Mouse (Mus musculus): ENCODE measurements around the gene Tspo2. TPM values are rescaled to one million over a fixed set of nuclear protein-coding genes. Genes with fewer than 3 reads are reported as not detected.

Gene Tspo2
- polyA plus RNA-seq, 1 experiment from 2014 or later: 2.9 TPM

DNA sequence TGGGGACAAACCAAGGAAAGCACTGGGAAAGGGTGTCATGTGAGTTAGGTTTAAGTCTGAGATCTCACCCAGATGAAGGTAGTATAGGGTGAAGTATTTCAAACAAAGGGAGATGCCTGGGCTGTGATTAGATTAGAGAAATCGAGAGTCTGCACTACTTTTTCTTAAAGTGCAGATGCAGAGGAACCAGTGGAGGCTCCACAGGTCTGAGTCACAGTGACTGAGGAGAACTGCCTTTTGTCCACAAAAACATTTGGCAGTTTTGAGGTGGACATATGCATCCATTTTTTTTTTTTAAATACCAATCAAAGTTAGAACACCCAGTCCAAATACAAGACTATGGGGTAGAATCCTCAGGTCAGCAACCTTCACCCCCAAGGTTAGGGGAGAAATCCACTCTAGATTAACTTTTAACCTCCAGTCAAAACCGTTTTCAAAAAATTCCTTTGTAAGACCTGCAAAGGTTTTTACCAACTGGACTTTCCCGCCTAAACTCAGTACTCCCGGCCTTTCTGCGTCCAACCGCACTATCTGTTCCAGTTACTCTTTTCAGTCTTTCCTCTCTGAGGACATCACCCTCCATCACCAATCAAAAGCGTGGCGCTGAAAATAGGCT lies 43.3 kb downstream of the Tspo2 start:
- H3K27ac ChIP-seq (replicated peaks; ENCODE audit: low read depth, low read length): peak overlapping the region; percentile 100
- no peaks in the 10 kb centered on the region for H3K27me3 ChIP-seq (replicated peaks; ENCODE audit: control insufficient read depth, insufficient read depth, low read length)
- H3K9ac ChIP-seq (ENCODE audit: low read depth, low read length): peak overlapping the region; percentile 100
- no peak for ATAC-seq (ENCODE audit: low read depth)
- peaks cover 20% of the 10 kb centered on the region for H3K4me1 ChIP-seq (ENCODE audit: control insufficient read depth, insufficient read depth, low read length)
- H3K9me3 ChIP-seq (ENCODE audit: control insufficient read depth, low read length): no peaks in the 10 kb centered on the region
- no peak for DNase-seq (ENCODE audit: low spot score)
- 8% methylated on average over 8 of the region's 8 CpGs for WGBS
- H3K4me3 ChIP-seq (ENCODE audit: low read depth, low read length): peak overlapping the region; percentile 97
- no peaks in the 10 kb centered on the region for H3K36me3 ChIP-seq (ENCODE audit: control insufficient read depth, insufficient read depth, low read length)
- peak overlapping the region; percentile 74 for H3K4me2 ChIP-seq (ENCODE audit: low read depth, low read length)

DNA sequence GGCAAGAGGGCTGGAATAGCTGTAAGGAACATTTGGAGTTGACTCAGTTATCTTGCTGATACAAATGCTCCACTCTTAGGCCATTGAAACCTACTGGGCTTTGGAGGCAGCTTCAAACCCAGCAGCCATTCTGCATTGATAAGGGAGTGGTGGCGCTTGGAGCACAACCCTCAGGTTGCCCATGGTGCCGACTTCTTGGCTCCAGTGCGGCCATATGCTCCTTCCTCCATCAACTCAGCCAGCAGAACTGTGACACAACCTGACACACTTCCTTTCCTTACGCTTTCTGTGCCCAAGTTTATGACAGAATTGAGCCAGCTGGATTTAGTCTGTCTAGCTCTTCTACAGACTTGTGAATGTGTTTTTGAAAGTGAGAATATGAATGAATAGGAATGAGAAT lies 44.2 kb downstream of the Tspo2 start:
- no peak for DNase-seq (ENCODE audit: low spot score)
- 95% methylated on average over 4 of the region's 4 CpGs for WGBS
- H3K9ac ChIP-seq (ENCODE audit: low read depth, low read length): no peak overlapping the region

DNA sequence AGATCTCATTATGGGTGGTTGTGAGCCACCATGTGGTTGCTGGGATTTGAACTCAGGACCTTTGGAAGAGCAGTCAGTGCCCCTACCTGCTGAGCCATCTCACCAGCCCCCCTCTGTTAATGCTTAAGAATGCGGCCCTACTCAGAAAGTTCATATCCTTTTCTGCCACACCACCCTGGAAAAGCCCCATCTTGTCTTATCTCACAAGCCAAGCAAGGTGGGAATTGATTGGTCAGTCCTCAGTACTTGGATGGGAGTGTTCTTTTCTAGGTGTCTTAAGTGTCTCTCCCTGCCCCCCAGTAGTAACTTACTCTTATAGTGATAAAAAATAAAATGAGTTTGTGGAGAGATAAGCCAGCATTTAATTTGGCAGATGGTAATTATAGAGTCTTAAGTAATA lies 46.6 kb downstream of the Tspo2 start:
- H3K4me3 ChIP-seq (ENCODE audit: low read depth, low read length): no peak overlapping the region
- WGBS: 84% methylated on average over 1 of the region's 1 CpGs
- no peak overlapping the region for H3K4me2 ChIP-seq (ENCODE audit: low read depth, low read length)
- ATAC-seq (ENCODE audit: low read depth): no peak
- no peak overlapping the region for H3K9ac ChIP-seq (ENCODE audit: low read depth, low read length)
- no peaks in the 10 kb centered on the region for H3K9me3 ChIP-seq (ENCODE audit: control insufficient read depth, low read length)
- no peak overlapping the region for H3K27ac ChIP-seq (replicated peaks; ENCODE audit: low read depth, low read length)
- no peak for DNase-seq (ENCODE audit: low spot score)
- peaks cover 8% of the 10 kb centered on the region for H3K36me3 ChIP-seq (ENCODE audit: control insufficient read depth, insufficient read depth, low read length)
- H3K4me1 ChIP-seq (ENCODE audit: control insufficient read depth, insufficient read depth, low read length): peaks cover 11% of the 10 kb centered on the region
- no peaks in the 10 kb centered on the region for H3K27me3 ChIP-seq (replicated peaks; ENCODE audit: control insufficient read depth, insufficient read depth, low read length)

More for the DNA sequence above, 44.2 kb downstream of the Tspo2 start:
- peak overlapping the region; percentile 74 for H3K4me2 ChIP-seq (ENCODE audit: low read depth, low read length)
- H3K27me3 ChIP-seq (replicated peaks; ENCODE audit: control insufficient read depth, insufficient read depth, low read length): no peaks in the 10 kb centered on the region
- H3K27ac ChIP-seq (replicated peaks; ENCODE audit: low read depth, low read length): no peak overlapping the region
- ATAC-seq (ENCODE audit: low read depth): no peak
- H3K36me3 ChIP-seq (ENCODE audit: control insufficient read depth, insufficient read depth, low read length): no peaks in the 10 kb centered on the region
- no peaks in the 10 kb centered on the region for H3K9me3 ChIP-seq (ENCODE audit: control insufficient read depth, low read length)
- H3K4me1 ChIP-seq (ENCODE audit: control insufficient read depth, insufficient read depth, low read length): peaks cover 20% of the 10 kb centered on the region
- no peak overlapping the region for H3K4me3 ChIP-seq (ENCODE audit: low read depth, low read length)

DNA sequence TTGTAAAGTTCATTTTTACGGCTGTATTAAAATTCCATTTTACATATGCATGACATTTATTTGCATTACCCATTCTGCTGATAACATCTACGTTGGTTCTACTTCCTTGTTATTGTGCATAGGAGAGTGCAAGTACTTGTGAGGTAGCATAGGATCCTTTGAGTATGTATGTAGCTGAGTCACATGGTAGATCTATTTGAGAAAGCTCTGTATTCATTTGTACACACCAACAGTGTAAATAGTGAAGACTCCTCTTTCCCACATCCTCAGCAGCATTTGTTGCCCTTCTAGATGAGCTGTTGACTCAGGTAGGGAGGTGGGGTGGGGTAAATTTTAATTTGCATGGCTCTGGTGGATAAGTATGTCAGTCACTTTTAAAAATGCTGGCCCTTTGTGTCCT lies 47.5 kb downstream of the Tspo2 start:
- Histone ChIP-seq H3K9me3 (ENCODE audit: control insufficient read depth, low read length) (no peaks in the 10 kb centered on the region), H3K4me2 (ENCODE audit: low read depth, low read length) (no peak overlapping the region), H3K36me3 (ENCODE audit: control insufficient read depth, insufficient read depth, low read length) (peaks cover 16% of the 10 kb centered on the region), H3K4me3 (ENCODE audit: low read depth, low read length) (no peak overlapping the region), H3K27ac (replicated peaks; ENCODE audit: low read depth, low read length) (no peak overlapping the region), H3K27me3 (replicated peaks; ENCODE audit: control insufficient read depth, insufficient read depth, low read length) (no peaks in the 10 kb centered on the region), H3K4me1 (ENCODE audit: control insufficient read depth, insufficient read depth, low read length) (peaks cover 11% of the 10 kb centered on the region), H3K9ac (ENCODE audit: low read depth, low read length) (no peak overlapping the region)
- ATAC-seq (ENCODE audit: low read depth) (no peak), DNase-seq (ENCODE audit: low spot score) (no peak)
- 86% methylated on average over 2 of the region's 2 CpGs for WGBS

DNA sequence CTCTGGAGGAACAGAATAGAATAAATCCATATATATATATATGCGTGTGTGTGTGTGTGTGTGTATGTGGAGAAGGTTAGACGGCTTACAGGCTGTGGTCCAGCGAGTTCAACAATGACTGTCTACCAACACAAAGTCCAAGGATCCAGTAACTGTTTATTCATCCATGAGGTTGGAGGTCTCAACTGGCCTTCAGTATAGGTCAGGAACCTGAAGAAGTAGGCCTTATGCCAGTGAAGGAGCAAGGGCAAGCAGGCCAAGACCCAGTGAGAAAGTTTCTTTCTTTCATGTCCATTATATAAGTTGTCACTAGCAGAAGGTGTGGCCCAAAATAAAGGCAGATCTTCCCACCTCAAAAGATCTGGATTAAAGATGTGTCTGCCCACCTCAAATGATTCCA lies 48.6 kb downstream of the Tspo2 start:
- no peak for DNase-seq (ENCODE audit: low spot score)
- Histone ChIP-seq H3K4me1 (ENCODE audit: control insufficient read depth, insufficient read depth, low read length) (peaks cover 8% of the 10 kb centered on the region), H3K27me3 (replicated peaks; ENCODE audit: control insufficient read depth, insufficient read depth, low read length) (no peaks in the 10 kb centered on the region), H3K9me3 (ENCODE audit: control insufficient read depth, low read length) (no peaks in the 10 kb centered on the region), H3K9ac (ENCODE audit: low read depth, low read length) (no peak overlapping the region), H3K36me3 (ENCODE audit: control insufficient read depth, insufficient read depth, low read length) (peaks cover 27% of the 10 kb centered on the region), H3K4me3 (ENCODE audit: low read depth, low read length) (no peak overlapping the region), H3K27ac (replicated peaks; ENCODE audit: low read depth, low read length) (no peak overlapping the region), H3K4me2 (ENCODE audit: low read depth, low read length) (no peak overlapping the region)
- 92% methylated on average over 3 of the region's 3 CpGs for WGBS
- ATAC-seq (ENCODE audit: low read depth): no peak

DNA sequence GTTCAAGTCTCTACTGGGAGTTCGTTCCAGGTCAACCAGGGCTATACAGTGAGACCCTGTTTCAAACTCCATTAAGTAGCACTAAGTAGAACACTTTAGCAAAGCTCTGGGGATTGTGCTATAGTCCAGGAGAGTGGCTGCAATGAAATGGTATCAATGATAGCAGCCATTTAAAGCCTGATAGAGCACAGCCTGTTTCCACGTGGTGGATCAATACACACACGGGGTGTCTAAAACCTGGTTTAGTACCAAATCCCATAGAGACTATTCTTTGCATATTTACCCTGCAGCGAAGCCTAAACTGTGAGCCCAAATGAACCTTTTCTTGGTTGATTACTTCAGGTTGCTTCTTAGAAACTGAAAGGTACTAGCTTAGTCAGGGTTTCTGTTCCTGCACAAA lies 49.6 kb downstream of the Tspo2 start:
- Histone ChIP-seq H3K27me3 (replicated peaks; ENCODE audit: control insufficient read depth, insufficient read depth, low read length) (no peaks in the 10 kb centered on the region), H3K27ac (replicated peaks; ENCODE audit: low read depth, low read length) (no peak overlapping the region), H3K4me2 (ENCODE audit: low read depth, low read length) (no peak overlapping the region), H3K9me3 (ENCODE audit: control insufficient read depth, low read length) (no peaks in the 10 kb centered on the region), H3K4me1 (ENCODE audit: control insufficient read depth, insufficient read depth, low read length) (no peaks in the 10 kb centered on the region), H3K36me3 (ENCODE audit: control insufficient read depth, insufficient read depth, low read length) (peaks cover 34% of the 10 kb centered on the region), H3K9ac (ENCODE audit: low read depth, low read length) (no peak overlapping the region), H3K4me3 (ENCODE audit: low read depth, low read length) (no peak overlapping the region)
- 95% methylated on average over 4 of the region's 4 CpGs for WGBS
- ATAC-seq (ENCODE audit: low read depth): no peak
- DNase-seq (ENCODE audit: low spot score): no peak

Other genes starting within 250 kb of the Tspo2 start
- gene Trem1, start 218.8 kb downstream of the Tspo2 start, polyA plus RNA-seq (2014; fragmentation: Nextera tagmentation; extraction: Ambion mirVana): 0.08 TPM in 1 of 2 replicates, not detected in the other
- 0.24 TPM in 1 of 2 replicates, not detected in the other for gene Trem3, start 203.7 kb downstream of the Tspo2 start, polyA plus RNA-seq (2014; fragmentation: Nextera tagmentation; extraction: Ambion mirVana)
- gene Treml4, start 187.2 kb downstream of the Tspo2 start, polyA plus RNA-seq (2014; fragmentation: Nextera tagmentation; extraction: Ambion mirVana): 0.13 and 0.21 TPM in 2 replicates
- 0.14 and 0.28 TPM in 2 replicates for gene Treml2, start 152.0 kb downstream of the Tspo2 start, polyA plus RNA-seq (2014; fragmentation: Nextera tagmentation; extraction: Ambion mirVana)
- gene B430306N03Rik, start 135.4 kb downstream of the Tspo2 start, polyA plus RNA-seq (2014; fragmentation: Nextera tagmentation; extraction: Ambion mirVana): 0.07 and 1.0 TPM in 2 replicates
- 5.4 and 6.6 TPM in 2 replicates for gene Trem2, start 105.1 kb downstream of the Tspo2 start, polyA plus RNA-seq (2014; fragmentation: Nextera tagmentation; extraction: Ambion mirVana)
- 0.50 and 1.1 TPM in 2 replicates for gene Treml1, start 91.6 kb downstream of the Tspo2 start, polyA plus RNA-seq (2014; fragmentation: Nextera tagmentation; extraction: Ambion mirVana)
- gene Nfya, start 41.6 kb downstream of the Tspo2 start, polyA plus RNA-seq (2014; fragmentation: Nextera tagmentation; extraction: Ambion mirVana): 16.2 and 16.7 TPM in 2 replicates
- 38.1 and 45.7 TPM in 2 replicates for gene Oard1, start 41.5 kb downstream of the Tspo2 start, polyA plus RNA-seq (2014; fragmentation: Nextera tagmentation; extraction: Ambion mirVana)
- gene Apobec2, start 18.6 kb downstream of the Tspo2 start, polyA plus RNA-seq (2014; fragmentation: Nextera tagmentation; extraction: Ambion mirVana): 73.2 and 104 TPM in 2 replicates
- 0.08 and 0.13 TPM in 2 replicates for gene Unc5cl, start 3.4 kb upstream of the Tspo2 start, polyA plus RNA-seq (2014; fragmentation: Nextera tagmentation; extraction: Ambion mirVana)

All from embryonic facial prominence, embryonic 14.5 days (tissue).